ENCODE assay signal across 26 mouse cellular contexts in genomic region chr6:112492656-112493055, GRCm38 (mm10). TPM values are rescaled to one million over a fixed set of nuclear protein-coding genes. Genes with fewer than 3 reads are reported as not detected.
DNase-seq lines count a peak whose midpoint lies in the region; ATAC-seq and TF ChIP-seq lines count a peak whose summit lies in the region.
"Had no signal": no experiment of that assay in that cellular context is flagged by ENCODE, and none has a peak within 500 bp of the region (broad histone marks: within the 10 kb centered on the region; RNA-seq: fewer than 3 reads in every experiment).

No protein-coding gene starts in this region.

- no peak overlapping the region for H3K4me2 ChIP-seq in midbrain, embryonic 11.5 days
- H3K4me2 ChIP-seq in stomach, postnatal 0 days (replicated peaks; ENCODE audit: low read depth) = no peak overlapping the region
- H3K4me2 ChIP-seq: embryonic facial prominence, embryonic 13.5 days; embryonic facial prominence, embryonic 15.5 days; forebrain, embryonic 12.5 days had no signal

- H3K9ac ChIP-seq in midbrain, embryonic 11.5 days (ENCODE audit: low read length) = no peak overlapping the region
- H3K9ac ChIP-seq in stomach, postnatal 0 days (ENCODE audit: low read length) = peak overlapping the region; percentile 23; the same call in 1 of the 2 replicates
- H3K9ac ChIP-seq: embryonic facial prominence, embryonic 13.5 days; embryonic facial prominence, embryonic 15.5 days; forebrain, embryonic 12.5 days had no signal

- peak; percentile 29 for DNase-seq in adrenal gland, postnatal 14 days
- no peak for DNase-seq in adrenal gland, postnatal 10 days
- peak; percentile 54 for DNase-seq in midbrain, embryonic 11.5 days (ENCODE audit: low spot score, missing footprints)
- DNase-seq in midbrain, embryonic 10.5 days (ENCODE audit: low spot score) = no peak
- DNase-seq in testis, postnatal 10 days (ENCODE audit: low spot score) = peak; percentile 34
- DNase-seq in testis, postnatal 14 days (ENCODE audit: low spot score) = no peak
- DNase-seq in stomach, postnatal 0 days (ENCODE audit: low spot score) = no peak
- DNase-seq in left cerebral cortex, postnatal 10 days (ENCODE audit: extremely low spot score in 1 of 2, low spot score in 2 of 2) = no peak
- DNase-seq: adrenal gland, postnatal 25 days; cerebellum, adult 11 months; cerebellum, adult 18-20 months; cerebellum, adult 8-10 months; cerebellum, adult 9-11 months; cerebellum, postnatal 14 days; cerebellum, postnatal 36 days; embryo, embryonic 11 days had no signal

- H3K27me3 ChIP-seq in midbrain, embryonic 11.5 days (ENCODE audit: control insufficient read depth, insufficient read depth, low read length) = peaks cover 41% of the 10 kb centered on the region
- peaks cover 85% of the 10 kb centered on the region for H3K27me3 ChIP-seq in midbrain, embryonic 10.5 days (ENCODE audit: low read depth, poor library complexity, severe bottlenecking)
- H3K27me3 ChIP-seq in stomach, postnatal 0 days (ENCODE audit: control insufficient read depth, insufficient read depth, low read length) = peaks cover 8% of the 10 kb centered on the region

- TF ChIP-seq EP300 in stomach, postnatal 0 days (optimal IDR thresholded peaks at IDR 0.05) = no peak

- no peak overlapping the region for H3K4me3 ChIP-seq in midbrain, embryonic 11.5 days (ENCODE audit: low read depth, low read length)
- no peak overlapping the region for H3K4me3 ChIP-seq in midbrain, embryonic 10.5 days
- no peak overlapping the region for H3K4me3 ChIP-seq in stomach, postnatal 0 days (ENCODE audit: low read depth, low read length)
- H3K4me3 ChIP-seq: embryonic facial prominence, embryonic 13.5 days; embryonic facial prominence, embryonic 15.5 days; erythroblast, embryonic 14.5 days; forebrain, embryonic 10.5 days; forebrain, embryonic 12.5 days had no signal

- no peak for ATAC-seq in midbrain, embryonic 11.5 days (ENCODE audit: low FRiP score)
- ATAC-seq in stomach, postnatal 0 days (ENCODE audit: low FRiP score, low TSS enrichment) = no peak
- ATAC-seq: forebrain, embryonic 14.5 days; forebrain, embryonic 16.5 days had no signal

- no peak overlapping the region for H3K27ac ChIP-seq in midbrain, embryonic 11.5 days (ENCODE audit: low read depth, low read length)
- no peak overlapping the region for H3K27ac ChIP-seq in midbrain, embryonic 10.5 days (replicated peaks)
- H3K27ac ChIP-seq in stomach, postnatal 0 days (replicated peaks) = no peak overlapping the region
- H3K27ac ChIP-seq: embryonic facial prominence, embryonic 13.5 days; embryonic facial prominence, embryonic 15.5 days; forebrain, embryonic 10.5 days; forebrain, embryonic 12.5 days had no signal

- H3K4me1 ChIP-seq in midbrain, embryonic 11.5 days (ENCODE audit: control insufficient read depth, insufficient read depth, low read length) = peaks cover 15% of the 10 kb centered on the region
- H3K4me1 ChIP-seq in midbrain, embryonic 10.5 days = peaks cover 47% of the 10 kb centered on the region
- peaks cover 3% of the 10 kb centered on the region for H3K4me1 ChIP-seq in stomach, postnatal 0 days (replicated peaks; ENCODE audit: control insufficient read depth, insufficient read depth)

- 90% methylated on average over 6 of the region's 6 CpGs for WGBS in midbrain, embryonic 11.5 days
- WGBS in midbrain, embryonic 10.5 days = 79% methylated on average over 6 of the region's 6 CpGs
- 84% methylated on average over 6 of the region's 6 CpGs for WGBS in stomach, postnatal 0 days

- H3K9me3 ChIP-seq in midbrain, embryonic 11.5 days (ENCODE audit: control insufficient read depth, low read length) = no peaks in the 10 kb centered on the region
- H3K9me3 ChIP-seq in midbrain, embryonic 10.5 days (replicated peaks) = no peaks in the 10 kb centered on the region
- no peaks in the 10 kb centered on the region for H3K9me3 ChIP-seq in stomach, postnatal 0 days (ENCODE audit: control insufficient read depth, low read length)
- H3K9me3 ChIP-seq: embryonic facial prominence, embryonic 13.5 days; embryonic facial prominence, embryonic 15.5 days; forebrain, embryonic 10.5 days; forebrain, embryonic 12.5 days had no signal

- TF ChIP-seq CTCF in stomach, postnatal 0 days (IDR thresholded peaks at IDR 0.05; ENCODE audit: low read depth) = no peak

- H3K36me3 ChIP-seq in midbrain, embryonic 11.5 days (ENCODE audit: control insufficient read depth, insufficient read depth, low read length) = no peaks in the 10 kb centered on the region
- H3K36me3 ChIP-seq in midbrain, embryonic 10.5 days = no peaks in the 10 kb centered on the region
- H3K36me3 ChIP-seq in stomach, postnatal 0 days (ENCODE audit: control insufficient read depth, insufficient read depth, low read length) = no peaks in the 10 kb centered on the region
- H3K36me3 ChIP-seq: embryonic facial prominence, embryonic 13.5 days; embryonic facial prominence, embryonic 15.5 days; forebrain, embryonic 10.5 days; forebrain, embryonic 12.5 days had no signal

- intact Hi-C loops in left cerebral cortex, postnatal 10 days (cut with DNase I) = loop anchor here (10.0 kb wide), 1 partner anchor 202 kb away; the partner anchor contains the start of gene Rad18

RNA-seq across cellular contexts. Expression of gene Oxtr, which starts 2.9 kb away (rescaled TPM):
- total RNA-seq in adrenal gland, postnatal 14 days (2021) = 63.3 and 80.2 TPM in 2 replicates
- total RNA-seq in adrenal gland, postnatal 10 days (2021) = 10 to 100 TPM; 38.6 to 39.8 TPM
- polyA plus RNA-seq in midbrain, embryonic 11.5 days (2014; fragmentation: Nextera tagmentation; extraction: Ambion mirVana) = 0.11 and 0.26 TPM in 2 replicates
- 0.11 and 0.20 TPM in 2 replicates for polyA plus RNA-seq in midbrain, embryonic 10.5 days (2016; fragmentation: Nextera tagmentation; extraction: Ambion mirVana)
- 0.65 and 0.81 TPM in 2 replicates for polyA plus RNA-seq in stomach, postnatal 0 days (2015; fragmentation: Nextera tagmentation; extraction: Ambion mirVana)
- 10 to 100 TPM; 11.6 to 12.3 TPM for total RNA-seq in left cerebral cortex, postnatal 10 days (2021)
- total RNA-seq: MEL had no signal
- polyA plus RNA-seq: erythroblast, embryonic 14.5 days had no signal

RNA-seq across cellular contexts. Expression of gene Cav3, which starts 33.4 kb away (rescaled TPM):
- total RNA-seq in adrenal gland, postnatal 14 days (2021) = not detected in 2 replicates
- total RNA-seq in adrenal gland, postnatal 10 days (2021) = 10 to 100 TPM in 1 of 2 experiments, 1 to 10 TPM in 1; 4.2 to 11.3 TPM
- polyA plus RNA-seq in midbrain, embryonic 11.5 days (2014; fragmentation: Nextera tagmentation; extraction: Ambion mirVana) = 0.11 TPM in 1 of 2 replicates, not detected in the other
- not detected in 2 replicates for polyA plus RNA-seq in midbrain, embryonic 10.5 days (2016; fragmentation: Nextera tagmentation; extraction: Ambion mirVana)
- polyA plus RNA-seq in stomach, postnatal 0 days (2015; fragmentation: Nextera tagmentation; extraction: Ambion mirVana) = 6.1 and 6.9 TPM in 2 replicates
- total RNA-seq in left cerebral cortex, postnatal 10 days (2021) = under 1 TPM; 0.39 to 0.61 TPM
- total RNA-seq: adrenal gland, postnatal 25 days; common myeloid progenitor, adult 5-6 weeks; ES-E14; MEL had no signal
- polyA plus RNA-seq: erythroblast, embryonic 14.5 days; forebrain, embryonic 10.5 days; forebrain, embryonic 14.5 days; forebrain, embryonic 16.5 days had no signal

Comparison
In these comparisons a context has a peak if more than half of its experiments do, and no peak if none do; other contexts are left out.
1. DNase-seq: peak in adrenal gland, postnatal 14 days (single experiment), midbrain, embryonic 11.5 days (single experiment) and testis, postnatal 10 days (single experiment); none in adrenal gland, postnatal 10 days (single experiment), midbrain, embryonic 10.5 days (single experiment), testis, postnatal 14 days (single experiment), stomach, postnatal 0 days (single experiment) and left cerebral cortex, postnatal 10 days (0 of 2).